Comparison of ENCODE assay signal across 17 mouse cellular contexts in genomic region chr6:53973468-53973867, GRCm38 (mm10). TPM values are rescaled to one million over a fixed set of nuclear protein-coding genes. Genes with fewer than 3 reads are reported as not detected.
DNase-seq lines count a peak whose midpoint lies in the region; ATAC-seq lines count a peak whose summit lies in the region.
"Had no signal": no experiment of that assay in that cellular context is flagged by ENCODE, and none has a peak within 500 bp of the region (broad histone marks: within the 10 kb centered on the region; RNA-seq: fewer than 3 reads in every experiment).

No protein-coding gene starts in this region.

- no peak overlapping the region for H3K9ac ChIP-seq in forebrain, embryonic 13.5 days
- no peak overlapping the region for H3K9ac ChIP-seq in forebrain, embryonic 16.5 days (replicated peaks; ENCODE audit: low read depth, low read length)
- no peak overlapping the region for H3K9ac ChIP-seq in hindbrain, embryonic 16.5 days (ENCODE audit: low read depth, low read length)
- H3K9ac ChIP-seq in midbrain, embryonic 12.5 days (replicated peaks), result no peak overlapping the region
- H3K9ac ChIP-seq: embryonic facial prominence, embryonic 13.5 days; heart, embryonic 15.5 days had no signal

- WGBS in forebrain, embryonic 13.5 days, result 21% methylated on average over 5 of the region's 5 CpGs
- WGBS in forebrain, embryonic 16.5 days, result 9% methylated on average over 5 of the region's 5 CpGs
- WGBS in hindbrain, embryonic 16.5 days, result 28% methylated on average over 5 of the region's 5 CpGs
- WGBS in midbrain, embryonic 12.5 days, result 37% methylated on average over 5 of the region's 5 CpGs

- no peaks in the 10 kb centered on the region for H3K27me3 ChIP-seq in forebrain, embryonic 13.5 days
- no peaks in the 10 kb centered on the region for H3K27me3 ChIP-seq in forebrain, embryonic 16.5 days (replicated peaks; ENCODE audit: control insufficient read depth, insufficient read depth, low read length)
- H3K27me3 ChIP-seq in hindbrain, embryonic 16.5 days (replicated peaks; ENCODE audit: control insufficient read depth, insufficient read depth, low read length), result no peaks in the 10 kb centered on the region
- no peaks in the 10 kb centered on the region; the same call in 1 of the 2 replicates for H3K27me3 ChIP-seq in midbrain, embryonic 12.5 days
- H3K27me3 ChIP-seq: heart, embryonic 15.5 days had no signal

- H3K4me1 ChIP-seq in forebrain, embryonic 13.5 days, result peaks cover 36% of the 10 kb centered on the region
- peaks cover 26% of the 10 kb centered on the region for H3K4me1 ChIP-seq in forebrain, embryonic 16.5 days (replicated peaks; ENCODE audit: control insufficient read depth, insufficient read depth, low read length)
- peaks cover 10% of the 10 kb centered on the region; the same call in 1 of the 2 replicates for H3K4me1 ChIP-seq in hindbrain, embryonic 16.5 days (ENCODE audit: control insufficient read depth, insufficient read depth, low read depth, low read length)
- H3K4me1 ChIP-seq in midbrain, embryonic 12.5 days, result peaks cover 21% of the 10 kb centered on the region
- H3K4me1 ChIP-seq: embryonic facial prominence, embryonic 13.5 days had no signal

- intact Hi-C loops in left cerebral cortex, postnatal 4 days (cut with DNase I), result no loop called here
- intact Hi-C loops in heart, postnatal 25 days (cut with DNase I), result no loop called here

- peak; percentile 60 for DNase-seq in left cerebral cortex, postnatal 4 days
- DNase-seq in left cerebral cortex, adult 11 months (ENCODE audit: low spot score), result no peak
- no peak for DNase-seq in embryo, embryonic 9.5 days (ENCODE audit: extremely low spot score)
- DNase-seq in heart, postnatal 25 days (ENCODE audit: low spot score), result no peak
- DNase-seq: adrenal gland, adult 2 months; kidney, adult 11 months; thymus, postnatal 36 days had no signal

- H3K4me3 ChIP-seq in forebrain, embryonic 13.5 days, result no peak overlapping the region
- no peak overlapping the region for H3K4me3 ChIP-seq in forebrain, embryonic 16.5 days (replicated peaks; ENCODE audit: low read length)
- no peak overlapping the region for H3K4me3 ChIP-seq in hindbrain, embryonic 16.5 days (ENCODE audit: low read length)
- H3K4me3 ChIP-seq in midbrain, embryonic 12.5 days, result no peak overlapping the region
- H3K4me3 ChIP-seq: embryonic facial prominence, embryonic 13.5 days; heart, embryonic 15.5 days; megakaryocyte, embryonic 14.5 days had no signal

- no peaks in the 10 kb centered on the region for H3K9me3 ChIP-seq in forebrain, embryonic 13.5 days (replicated peaks)
- H3K9me3 ChIP-seq in forebrain, embryonic 16.5 days (ENCODE audit: control insufficient read depth, low read length), result no peaks in the 10 kb centered on the region
- H3K9me3 ChIP-seq in hindbrain, embryonic 16.5 days (ENCODE audit: control insufficient read depth, low read length), result no peaks in the 10 kb centered on the region
- H3K9me3 ChIP-seq in midbrain, embryonic 12.5 days, result no peaks in the 10 kb centered on the region
- H3K9me3 ChIP-seq: embryonic facial prominence, embryonic 13.5 days; heart, embryonic 15.5 days had no signal

- no peak overlapping the region for H3K4me2 ChIP-seq in forebrain, embryonic 13.5 days
- H3K4me2 ChIP-seq in forebrain, embryonic 16.5 days (ENCODE audit: low read length), result no peak overlapping the region
- no peak overlapping the region for H3K4me2 ChIP-seq in hindbrain, embryonic 16.5 days (ENCODE audit: low read length)
- no peak overlapping the region for H3K4me2 ChIP-seq in midbrain, embryonic 12.5 days (replicated peaks)
- H3K4me2 ChIP-seq: embryonic facial prominence, embryonic 13.5 days; heart, embryonic 15.5 days had no signal

- ATAC-seq in forebrain, embryonic 13.5 days, result 0 out of 2 replicates have a peak, but pooled peaks have one; percentile 43
- ATAC-seq in forebrain, embryonic 16.5 days, result no peak
- peak; percentile 82 for ATAC-seq in hindbrain, embryonic 16.5 days
- 0 out of 2 replicates have a peak, but pooled peaks have one; percentile 19 for ATAC-seq in midbrain, embryonic 12.5 days (ENCODE audit: low FRiP score, low read depth)
- ATAC-seq: CD4-positive, CD25-positive, alpha-beta regulatory T cell, adult 4 months had no signal

- no peak overlapping the region for H3K27ac ChIP-seq in forebrain, embryonic 13.5 days
- no peak overlapping the region for H3K27ac ChIP-seq in forebrain, embryonic 16.5 days (ENCODE audit: low read length)
- no peak overlapping the region for H3K27ac ChIP-seq in hindbrain, embryonic 16.5 days (ENCODE audit: low read depth, low read length)
- no peak overlapping the region for H3K27ac ChIP-seq in midbrain, embryonic 12.5 days (replicated peaks)
- H3K27ac ChIP-seq: embryonic facial prominence, embryonic 13.5 days; heart, embryonic 15.5 days had no signal

- no peaks in the 10 kb centered on the region for H3K36me3 ChIP-seq in forebrain, embryonic 13.5 days (ENCODE audit: poor library complexity, severe bottlenecking)
- H3K36me3 ChIP-seq in forebrain, embryonic 16.5 days (ENCODE audit: control insufficient read depth, insufficient read depth), result no peaks in the 10 kb centered on the region
- H3K36me3 ChIP-seq in hindbrain, embryonic 16.5 days (ENCODE audit: control insufficient read depth, insufficient read depth, low read length), result no peaks in the 10 kb centered on the region
- no peaks in the 10 kb centered on the region for H3K36me3 ChIP-seq in midbrain, embryonic 12.5 days
- H3K36me3 ChIP-seq: embryonic facial prominence, embryonic 13.5 days; heart, embryonic 15.5 days had no signal

RNA-seq across cellular contexts. Expression of gene Cpvl, which starts 5.0 kb away (rescaled TPM):
- 0.11 TPM in 1 of 2 replicates, not detected in the other for polyA plus RNA-seq in forebrain, embryonic 13.5 days (2015; fragmentation: Nextera tagmentation; extraction: Ambion mirVana)
- polyA plus RNA-seq in forebrain, embryonic 16.5 days (2015; fragmentation: Nextera tagmentation; extraction: Ambion mirVana), result not detected in 2 replicates
- total RNA-seq in left cerebral cortex, postnatal 4 days (2021), result not detected
- polyA plus RNA-seq in hindbrain, embryonic 16.5 days (2015; fragmentation: Nextera tagmentation; extraction: Ambion mirVana), result 0.24 TPM in 1 of 2 replicates, not detected in the other
- polyA plus RNA-seq in midbrain, embryonic 12.5 days (2016; fragmentation: Nextera tagmentation; extraction: Ambion mirVana), result 0.25 TPM in 1 of 2 replicates, not detected in the other
- total RNA-seq in heart, postnatal 25 days (2021), result not detected
- total RNA-seq: adrenal gland, adult 2 months; layer of hippocampus, adult 8-10 months had no signal
- polyA plus RNA-seq: adrenal gland, adult 2 months; CD4-positive, CD25-positive, alpha-beta regulatory T cell, adult 4 months; heart, embryonic 15.5 days; spleen, adult 2 months had no signal
